11 mouse cellular contexts compared by ENCODE assay signal in the genomic region with DNA sequence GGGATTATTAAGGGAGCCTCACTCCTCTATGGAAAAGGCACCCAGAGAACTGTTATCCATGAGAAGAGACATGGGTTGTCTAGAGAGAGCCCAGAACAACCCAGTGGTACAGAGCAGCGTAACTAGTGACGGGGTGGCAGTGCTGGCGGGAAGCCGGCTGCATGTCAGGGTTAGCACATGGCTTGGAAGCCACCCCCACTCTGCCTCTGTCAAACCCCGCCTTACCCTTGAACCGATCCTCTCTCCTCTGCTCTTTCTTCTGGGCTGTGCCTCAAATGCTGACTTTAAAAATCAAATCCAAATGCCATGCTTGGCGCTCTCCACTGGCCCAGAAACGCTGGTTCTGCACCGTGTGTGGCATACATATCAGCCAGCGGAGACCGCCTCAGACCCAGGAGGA.
DNase-seq lines count a peak whose midpoint lies in the region; ATAC-seq lines count a peak whose summit lies in the region.
"Had no signal": no experiment of that assay in that cellular context is flagged by ENCODE, and none has a peak within 500 bp of the region (broad histone marks: within the 10 kb centered on the region; RNA-seq: fewer than 3 reads in every experiment).

No protein-coding gene starts in this region.

- peaks cover 14% of the 10 kb centered on the region for H3K4me1 ChIP-seq in hindbrain, embryonic 11.5 days (replicated peaks; ENCODE audit: control insufficient read depth, insufficient read depth, low read length)
- peaks cover 24% of the 10 kb centered on the region for H3K4me1 ChIP-seq in midbrain, embryonic 11.5 days (ENCODE audit: control insufficient read depth, insufficient read depth, low read length)

- H3K36me3 ChIP-seq in hindbrain, embryonic 11.5 days (ENCODE audit: control insufficient read depth, insufficient read depth, low read length), result no peaks in the 10 kb centered on the region
- H3K36me3 ChIP-seq in midbrain, embryonic 11.5 days (ENCODE audit: control insufficient read depth, insufficient read depth, low read length), result no peaks in the 10 kb centered on the region

- ATAC-seq in hindbrain, embryonic 11.5 days (ENCODE audit: low FRiP score), result no peak
- no peak for ATAC-seq in midbrain, embryonic 11.5 days (ENCODE audit: low FRiP score)

- no peak overlapping the region for H3K4me2 ChIP-seq in hindbrain, embryonic 11.5 days (replicated peaks; ENCODE audit: low read depth, low read length)
- no peak overlapping the region for H3K4me2 ChIP-seq in midbrain, embryonic 11.5 days

- no peak overlapping the region for H3K4me3 ChIP-seq in hindbrain, embryonic 11.5 days (ENCODE audit: low read depth, low read length)
- H3K4me3 ChIP-seq in midbrain, embryonic 11.5 days (ENCODE audit: low read depth, low read length), result no peak overlapping the region

- DNase-seq in adrenal gland, postnatal 10 days, result peak; percentile 71
- DNase-seq in adrenal gland, postnatal 36 days, result peak; percentile 71 to 73
- DNase-seq in hindbrain, embryonic 11.5 days (ENCODE audit: low spot score), result no peak
- no peak for DNase-seq in midbrain, embryonic 11.5 days (ENCODE audit: low spot score, missing footprints)
- DNase-seq in thymus, postnatal 4 days, result no peak
- DNase-seq in cerebellum, adult 8-10 months, result no peak
- DNase-seq in cerebellum, postnatal 36 days, result no peak
- no peak for DNase-seq in kidney, postnatal 10 days
- DNase-seq: kidney, adult 8-10 months; lung, postnatal 36 days; right cerebral cortex, postnatal 4 days had no signal

- 0 out of 2 replicates have a peak overlapping the region, but pooled peaks have one; percentile 48 for H3K27ac ChIP-seq in hindbrain, embryonic 11.5 days (ENCODE audit: low read depth, low read length)
- 0 out of 2 replicates have a peak overlapping the region, but pooled peaks have one; percentile 78 for H3K27ac ChIP-seq in midbrain, embryonic 11.5 days (ENCODE audit: low read depth, low read length)

- H3K27me3 ChIP-seq in hindbrain, embryonic 11.5 days (ENCODE audit: control insufficient read depth, insufficient read depth, low read length), result no peaks in the 10 kb centered on the region; the same call in 1 of the 2 replicates
- no peaks in the 10 kb centered on the region for H3K27me3 ChIP-seq in midbrain, embryonic 11.5 days (ENCODE audit: control insufficient read depth, insufficient read depth, low read length)

- peak overlapping the region; percentile 27; the same call in 1 of the 2 replicates for H3K9ac ChIP-seq in hindbrain, embryonic 11.5 days (ENCODE audit: low read depth, low read length)
- H3K9ac ChIP-seq in midbrain, embryonic 11.5 days (ENCODE audit: low read length), result no peak overlapping the region

- WGBS in hindbrain, embryonic 11.5 days, result 78% methylated on average over 11 of the region's 11 CpGs
- 78% methylated on average over 11 of the region's 11 CpGs for WGBS in midbrain, embryonic 11.5 days

- H3K9me3 ChIP-seq in hindbrain, embryonic 11.5 days (ENCODE audit: control insufficient read depth, low read length), result no peaks in the 10 kb centered on the region
- no peaks in the 10 kb centered on the region for H3K9me3 ChIP-seq in midbrain, embryonic 11.5 days (ENCODE audit: control insufficient read depth, low read length)

Comparison
In these comparisons a context has a peak if more than half of its experiments do, and no peak if none do; other contexts are left out.
1. DNase-seq: peak in adrenal gland, postnatal 10 days (single experiment) and adrenal gland, postnatal 36 days (2 of 2); none in hindbrain, embryonic 11.5 days (single experiment), midbrain, embryonic 11.5 days (single experiment), thymus, postnatal 4 days (single experiment), cerebellum, adult 8-10 months (single experiment), cerebellum, postnatal 36 days (0 of 2) and kidney, postnatal 10 days (single experiment).